Mouse (Mus musculus) c-Kit-positive CD71-positive TER-119-negative erythroid progenitor cells, embryonic 14.5 days (primary cell): ENCODE results near the gene Dscam.

Experiments
- DNase-seq: peaks from one replicate; pipeline ENCODE4 v3.0.0-alpha.2; 2013; ENCODE audit warnings: low read depth

Dscam gene

GRCm38 (mm10) chr16:96659275-96659674 lies 511.3 kb downstream of the Dscam start:
- no peak for DNase-seq

DNA sequence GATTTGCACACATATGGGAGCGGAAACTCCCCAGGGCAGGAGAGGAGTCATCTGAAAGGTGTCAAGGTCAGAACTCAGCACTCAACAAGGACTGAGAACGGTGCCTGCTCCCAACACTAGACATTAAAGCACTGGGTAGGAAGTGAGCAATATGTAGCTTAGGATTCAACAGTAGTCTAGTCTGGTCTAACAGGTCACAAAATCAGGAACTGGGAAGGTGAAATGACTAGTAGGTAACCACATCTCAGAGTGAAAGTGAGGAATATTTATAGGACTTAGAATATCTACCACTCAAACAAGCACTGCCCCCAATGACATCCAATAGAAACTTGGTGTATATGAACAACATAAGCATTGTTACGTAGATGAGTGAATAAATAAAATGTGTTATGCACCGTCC lies 515.0 kb downstream of the Dscam start:
- DNase-seq = no peak

- DNase-seq = no peak
Measured at GRCm38 (mm10) chr16:96654054-96654453, 516.5 kb downstream of the Dscam start.

DNA sequence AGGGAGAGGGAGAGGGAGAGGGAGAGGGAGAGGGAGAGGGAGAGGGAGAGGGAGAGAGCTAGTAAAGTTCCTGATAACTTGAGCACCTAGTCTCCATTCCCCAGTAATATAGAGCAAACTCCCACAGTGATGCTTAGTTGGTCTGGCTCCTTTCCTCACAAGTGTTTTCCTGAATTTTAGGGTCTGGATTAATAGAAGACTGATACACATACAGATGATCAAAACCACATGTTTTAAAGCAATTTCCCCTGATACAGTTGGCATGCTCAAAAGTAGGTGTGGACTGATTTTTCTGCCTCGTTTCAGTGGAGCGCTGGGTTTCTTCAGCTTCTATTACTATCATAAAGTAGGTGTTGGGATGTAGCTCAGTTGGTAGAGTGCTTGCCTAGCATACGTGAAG lies 519.1 kb downstream of the Dscam start:
- DNase-seq = no peak

GRCm38 (mm10) chr16:96640101-96640500 lies 530.5 kb downstream of the Dscam start:
- no peak for DNase-seq

- DNase-seq = no peak
Measured at GRCm38 (mm10) chr16:96635916-96636315, 534.6 kb downstream of the Dscam start.

DNA sequence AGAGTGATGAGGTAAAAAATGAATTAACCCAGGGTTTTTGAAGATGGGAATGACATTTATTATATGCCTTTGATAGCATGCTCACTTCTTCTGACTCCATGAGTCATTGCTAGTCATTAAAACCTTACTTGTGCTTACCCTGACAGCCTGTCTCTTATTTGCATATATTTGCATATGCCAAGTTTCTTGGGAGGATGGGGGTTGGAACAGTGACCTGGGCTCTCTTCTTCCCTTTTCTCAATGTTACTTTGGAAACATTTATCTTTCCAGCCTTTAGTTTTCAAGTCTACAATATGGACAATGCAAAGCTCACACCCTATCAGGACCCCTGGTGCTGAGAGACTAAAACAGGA lies 535.8 kb downstream of the Dscam start:
- no peak for DNase-seq

GRCm38 (mm10) chr16:96634097-96634790 lies 536.3 kb downstream of the Dscam start:
- DNase-seq = no peak

GRCm38 (mm10) chr16:96630241-96630640 lies 540.3 kb downstream of the Dscam start:
- no peak for DNase-seq

DNA sequence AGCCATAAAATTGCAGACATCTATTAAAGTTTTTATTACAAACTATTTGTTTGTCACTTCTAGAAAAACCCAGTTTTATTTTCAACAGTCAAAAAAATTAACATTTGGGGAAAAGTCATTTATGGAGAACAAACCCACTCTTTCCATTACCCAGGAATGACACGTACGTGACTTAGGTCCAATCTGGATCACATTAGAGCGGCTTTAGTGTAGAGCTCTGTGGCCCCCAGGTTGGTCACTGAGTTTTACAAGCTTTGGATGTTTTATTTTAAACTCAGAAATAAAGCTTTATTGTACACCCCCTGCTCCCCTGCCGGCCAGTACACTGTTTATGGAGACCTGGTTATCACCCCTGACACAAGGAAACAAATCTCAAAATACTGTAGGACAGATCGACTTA lies 540.9 kb downstream of the Dscam start:
- DNase-seq = no peak

DNA sequence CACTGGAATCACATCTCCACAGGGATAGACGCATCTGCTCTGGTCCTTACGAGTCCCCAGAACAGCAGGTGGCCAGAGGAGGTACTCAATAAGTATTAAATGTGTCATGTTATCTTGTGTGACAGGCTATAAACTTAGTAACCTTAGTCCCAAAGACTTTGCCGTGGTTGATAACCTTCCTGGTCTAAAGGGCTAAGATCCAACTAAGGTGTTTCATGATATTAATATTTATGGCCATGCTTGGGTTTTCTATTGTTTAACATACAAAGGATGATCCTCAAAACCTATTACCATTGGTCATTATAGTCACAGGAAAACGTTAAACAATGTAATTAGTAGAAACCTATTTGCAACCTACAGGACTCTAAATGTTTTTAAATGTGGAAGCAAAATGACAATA lies 545.1 kb downstream of the Dscam start:
- no peak for DNase-seq

GRCm38 (mm10) chr16:96624570-96625411 lies 545.8 kb downstream of the Dscam start:
- no peak for DNase-seq

DNA sequence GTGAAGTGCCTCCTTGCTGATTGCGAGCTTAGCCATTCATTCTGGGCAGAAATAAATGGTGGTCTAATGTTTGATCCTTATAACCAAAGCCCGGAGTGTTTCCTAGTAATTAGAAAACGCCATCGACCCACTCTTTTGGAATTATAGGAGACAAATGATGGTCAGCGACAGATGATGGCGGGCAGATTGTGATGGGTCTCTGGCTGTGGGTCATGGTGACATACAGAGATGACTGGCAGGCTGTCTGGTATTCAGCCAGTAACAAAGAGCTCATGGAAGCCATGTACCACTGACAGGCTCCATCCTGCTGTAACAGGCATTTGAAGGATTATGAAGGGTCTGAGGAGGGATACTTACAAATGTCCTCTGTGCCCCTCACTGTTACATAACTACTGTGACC lies 549.7 kb downstream of the Dscam start:
- no peak for DNase-seq

GRCm38 (mm10) chr16:96620402-96620801 lies 550.1 kb downstream of the Dscam start:
- no peak for DNase-seq

GRCm38 (mm10) chr16:96617772-96618171 lies 552.8 kb downstream of the Dscam start:
- DNase-seq = no peak

GRCm38 (mm10) chr16:96613275-96613674 lies 557.3 kb downstream of the Dscam start:
- DNase-seq = no peak

GRCm38 (mm10) chr16:96610806-96611205 lies 559.7 kb downstream of the Dscam start:
- no peak for DNase-seq

DNA sequence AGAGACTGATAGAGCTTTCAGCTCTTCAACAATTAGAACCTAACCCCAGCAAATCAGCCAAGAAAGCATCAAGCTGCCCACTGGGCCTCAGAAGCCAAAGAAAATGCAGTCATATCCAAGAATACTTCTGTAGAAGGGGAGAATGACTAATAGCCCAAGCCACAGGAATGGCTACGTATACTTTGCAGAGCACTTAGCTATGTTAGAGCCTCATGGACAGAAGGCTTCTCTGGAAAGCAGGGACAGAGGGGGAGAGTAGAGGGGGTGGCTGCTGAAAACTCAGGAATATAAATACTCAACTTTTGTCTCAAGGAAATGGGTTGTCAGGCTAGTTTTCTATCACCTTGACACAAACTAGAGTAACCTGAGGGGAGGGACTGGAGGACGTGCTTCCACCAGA lies 568.3 kb downstream of the Dscam start:
- DNase-seq = no peak

GRCm38 (mm10) chr16:96600791-96601190 lies 569.8 kb downstream of the Dscam start:
- no peak for DNase-seq

- DNase-seq = no peak
Measured at GRCm38 (mm10) chr16:96599401-96600060, 571.0 kb downstream of the Dscam start.

GRCm38 (mm10) chr16:96575841-96576240 lies 594.7 kb downstream of the Dscam start:
- DNase-seq = no peak

DNA sequence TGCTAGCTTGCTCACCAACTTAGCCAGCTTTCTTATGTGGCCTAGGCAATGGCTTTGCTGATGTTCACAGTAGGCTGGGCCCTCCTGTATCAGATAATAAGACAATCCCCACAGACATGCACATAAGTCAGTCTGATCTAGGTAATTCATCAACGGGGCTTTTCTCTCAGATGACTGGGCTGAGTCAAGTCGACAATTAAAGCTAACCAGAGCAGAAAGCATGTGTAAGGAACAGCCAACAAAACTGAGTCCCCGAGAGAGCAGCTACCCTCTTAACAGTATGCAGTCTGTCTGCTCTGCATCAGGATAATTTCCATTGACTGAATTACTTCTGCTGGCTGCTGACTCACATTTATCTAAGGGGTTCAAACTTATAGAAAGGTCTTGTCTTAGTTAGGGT lies 603.1 kb downstream of the Dscam start:
- DNase-seq = no peak
